Mouse (Mus musculus) thymus, postnatal 10 days (tissue): ENCODE data around the gene Vav3.

Source experiments
- DNase-seq, 2 experiments: peaks; one replicate each; pipeline ENCODE4 v3.0.0; 2021; ENCODE audit warnings: low spot score in 2 of 2

Vav3 gene

GRCm38 (mm10) chr3:109690566-109690965 lies 350.1 kb downstream of the Vav3 start:
- DNase-seq: no peak

- no peak for DNase-seq
Observed at GRCm38 (mm10) chr3:109692613-109693012, 352.2 kb downstream of the Vav3 start.

DNA sequence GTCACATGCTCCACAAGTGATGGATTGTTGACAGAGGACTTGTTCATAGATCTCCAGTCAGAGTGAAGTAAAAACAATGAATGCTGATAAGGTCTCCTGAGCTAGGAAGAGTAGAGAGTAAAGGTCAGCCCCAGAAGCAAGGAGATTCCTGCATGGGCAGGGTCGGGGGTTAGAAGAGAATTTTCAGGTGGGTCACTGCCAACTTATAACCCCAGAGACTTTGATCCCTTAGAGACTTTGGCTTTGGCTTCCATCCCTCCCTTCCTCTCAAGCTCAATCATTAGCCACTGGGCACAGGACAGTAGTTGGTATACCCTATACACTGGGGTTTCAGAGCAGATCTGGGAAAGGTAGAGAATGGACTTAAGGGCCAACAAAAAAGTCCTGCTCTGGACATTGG lies 360.8 kb downstream of the Vav3 start:
- no peak for DNase-seq

GRCm38 (mm10) chr3:109707786-109708460 lies 367.5 kb downstream of the Vav3 start:
- DNase-seq: no peak

DNA sequence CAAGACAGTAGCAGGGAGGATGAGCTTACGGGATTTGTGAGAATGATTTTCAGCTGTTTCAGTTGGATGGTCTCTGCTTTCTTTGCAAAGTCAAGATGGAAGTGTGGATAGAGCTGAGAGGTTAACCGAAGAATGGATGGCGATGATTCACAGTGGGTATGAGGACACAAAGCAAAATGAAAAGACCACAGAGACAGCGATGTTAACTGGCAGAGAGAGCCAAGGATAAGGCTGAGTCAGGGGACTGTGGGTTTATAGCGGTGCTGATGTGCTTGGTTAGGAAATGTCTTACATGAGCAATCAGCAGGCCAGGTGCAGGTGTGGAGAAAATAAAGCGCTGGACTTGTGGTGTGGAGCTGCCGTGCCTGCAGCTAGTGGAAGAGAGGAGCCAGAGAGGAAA lies 371.3 kb downstream of the Vav3 start:
- no peak for DNase-seq

- no peak for DNase-seq
Observed at GRCm38 (mm10) chr3:109714476-109714875, 374.0 kb downstream of the Vav3 start.

DNA sequence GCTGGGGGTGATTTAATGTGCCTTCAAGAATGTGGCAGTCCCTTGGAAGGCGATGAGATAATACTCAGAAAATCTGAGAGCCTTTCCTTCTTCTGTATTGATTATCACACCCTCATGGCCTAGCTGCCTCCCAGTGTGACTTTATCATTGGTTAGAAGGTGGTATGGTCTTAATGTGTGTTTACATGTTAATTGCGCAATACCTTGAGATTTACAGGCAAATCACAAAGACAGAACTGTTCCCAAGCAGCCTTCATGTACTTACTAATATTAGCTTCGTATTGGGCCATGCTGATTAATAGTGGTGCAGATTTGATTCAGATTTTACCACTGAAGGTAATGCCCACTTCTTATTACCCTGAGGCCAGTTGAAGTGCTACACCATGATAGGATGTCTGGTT lies 381.3 kb downstream of the Vav3 start:
- no peak for DNase-seq

DNA sequence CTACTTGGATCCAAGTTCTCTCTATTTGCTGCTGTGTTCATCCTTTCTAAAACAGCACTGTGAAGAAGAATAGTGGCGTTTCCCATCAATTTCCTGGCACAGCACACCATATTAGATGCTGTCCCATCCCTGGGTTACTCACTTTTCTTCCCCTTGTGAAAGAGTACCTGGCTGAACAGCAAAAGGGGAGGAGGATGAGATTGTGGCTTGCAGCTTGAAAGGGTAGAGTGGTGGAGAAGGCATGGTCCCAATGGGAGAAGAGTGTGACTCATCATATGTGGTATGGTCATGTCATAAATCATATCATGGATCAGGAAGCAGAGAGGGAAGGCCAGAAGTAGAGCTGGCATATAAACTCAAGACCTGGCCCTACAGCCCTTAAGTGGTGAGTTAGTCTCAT lies 386.3 kb downstream of the Vav3 start:
- DNase-seq: no peak

DNA sequence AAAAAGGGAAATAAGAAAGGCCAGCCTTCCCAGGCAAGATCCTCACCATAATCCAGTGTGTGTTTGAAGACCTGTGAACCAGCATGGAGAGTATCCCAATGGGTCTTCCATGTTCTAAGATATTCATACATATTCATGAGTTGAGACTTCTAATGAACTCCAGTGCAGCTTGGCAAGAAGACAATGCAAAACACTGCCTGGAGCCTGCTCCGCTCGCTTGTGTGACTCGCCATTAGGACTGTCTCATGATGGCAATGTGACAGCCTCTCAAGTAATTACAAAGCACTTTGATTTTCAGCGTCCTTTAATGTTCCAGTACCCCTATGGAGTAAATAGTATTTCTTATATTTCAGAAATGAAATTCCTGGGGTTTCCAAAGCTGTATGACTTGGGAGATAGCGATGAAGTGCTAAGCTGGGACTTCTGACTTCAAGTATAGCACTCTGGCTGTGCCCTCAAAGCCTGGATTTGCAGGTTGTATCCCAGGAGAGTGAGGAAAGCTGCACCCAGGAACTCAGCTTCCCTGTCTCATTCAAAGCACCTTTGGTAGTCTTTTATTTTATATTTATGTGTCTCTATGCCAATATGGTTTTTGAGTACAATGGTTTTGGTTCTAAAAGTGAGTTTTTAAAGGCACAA lies 391.3 kb downstream of the Vav3 start:
- DNase-seq: no peak

GRCm38 (mm10) chr3:109732327-109733182 lies 392.1 kb downstream of the Vav3 start:
- DNase-seq: no peak
